Mouse (Mus musculus): ENCODE results near the gene M1ap.
A peak's percentile ranks its signal among the peaks of the same experiment; 100 is the strongest.

The M1ap gene

GRCm38 (mm10) chr6:83077630-83078323 lies 131.1 kb downstream of the M1ap start, which contains the start of gene Pcgf1:
Gene Pcgf1 (plus strand): TSS chr6:83077869.
- peak; percentile 27 for DNase-seq

GRCm38 (mm10) chr6:83078324-83078858 lies 131.7 kb downstream of the M1ap start:
- peak; percentile 100 for DNase-seq
